Mouse (Mus musculus): ENCODE measurements around the gene Sytl1. TPM values are rescaled to one million over a fixed set of nuclear protein-coding genes. Genes with fewer than 3 reads are reported as not detected.

The Sytl1 gene
- polyA plus RNA-seq, 1 experiment from 2014 or later, result 4.0 TPM

DNA sequence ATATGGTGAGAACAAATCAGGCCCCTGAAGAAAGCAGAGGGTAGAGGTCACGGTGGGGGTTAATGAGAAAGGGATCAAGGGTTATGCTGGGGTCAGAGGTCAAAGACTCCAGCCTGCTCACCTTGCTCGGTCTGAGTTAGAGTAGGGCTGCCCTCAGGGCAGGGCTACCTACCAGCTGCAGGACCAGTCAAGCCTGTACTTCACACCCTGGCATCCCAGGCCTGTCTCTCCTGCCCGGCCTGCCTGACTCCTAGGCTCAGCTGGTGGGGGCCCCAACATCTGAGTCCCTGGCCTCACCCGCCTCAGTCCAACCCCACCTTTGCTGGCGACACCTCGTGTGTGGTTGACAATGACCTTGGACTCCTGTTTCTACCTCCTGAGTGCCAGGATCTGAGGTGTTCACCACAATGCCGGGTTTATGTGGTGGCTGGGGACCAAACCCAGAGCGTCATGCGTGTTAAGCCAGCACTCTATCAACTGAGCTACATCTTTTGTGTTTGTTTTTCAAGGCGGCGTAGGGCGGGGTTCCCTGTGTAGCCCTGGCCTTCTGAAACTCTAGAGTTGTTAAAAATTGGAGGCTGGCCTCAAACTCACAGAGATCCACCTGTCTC is 5.0 kb downstream of the Sytl1 start:
- no peaks in the 10 kb centered on the region for H3K36me3 ChIP-seq (ENCODE audit: control insufficient read depth, insufficient read depth, low read length)
- peaks cover 12% of the 10 kb centered on the region for H3K4me1 ChIP-seq (ENCODE audit: control insufficient read depth, insufficient read depth, low read length)
- no peak overlapping the region for H3K27ac ChIP-seq (ENCODE audit: low read length)
- H3K4me2 ChIP-seq (ENCODE audit: low read depth, low read length), result no peak overlapping the region
- ATAC-seq, result peak; percentile 65
- no peak overlapping the region for H3K9ac ChIP-seq (ENCODE audit: low read depth, low read length)
- no peak overlapping the region for H3K4me3 ChIP-seq (ENCODE audit: low read length)
- H3K9me3 ChIP-seq (ENCODE audit: control insufficient read depth, low read length), result no peaks in the 10 kb centered on the region
- H3K27me3 ChIP-seq (replicated peaks; ENCODE audit: control insufficient read depth, insufficient read depth, low read length), result peaks cover 9% of the 10 kb centered on the region; the same call in 1 of the 2 replicates
- 61% methylated on average over 12 of the region's 12 CpGs for WGBS

DNA sequence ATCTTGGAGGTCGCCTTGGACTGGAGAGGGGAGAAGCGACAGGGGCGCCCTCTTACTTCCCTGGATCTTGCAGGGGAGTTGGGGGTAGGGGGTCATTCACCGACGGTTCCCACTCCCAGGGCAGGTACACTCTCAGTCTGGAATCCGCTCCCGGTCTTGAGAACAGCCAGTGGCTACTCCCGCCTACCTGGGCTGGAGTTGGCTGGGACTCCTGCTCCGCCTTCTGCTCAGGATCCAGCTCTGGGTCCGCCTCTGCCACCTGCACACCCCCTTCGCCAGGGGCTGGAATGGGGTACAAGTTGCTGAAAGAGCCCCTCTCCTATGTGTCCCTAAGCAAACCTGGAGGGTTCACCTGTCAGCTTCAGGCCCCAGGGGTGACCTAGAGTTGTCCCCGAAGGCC is 5.7 kb downstream of the Sytl1 start:
- no peaks in the 10 kb centered on the region for H3K9me3 ChIP-seq (ENCODE audit: control insufficient read depth, low read length)
- no peaks in the 10 kb centered on the region for H3K36me3 ChIP-seq (ENCODE audit: control insufficient read depth, insufficient read depth, low read length)
- peaks cover 12% of the 10 kb centered on the region for H3K4me1 ChIP-seq (ENCODE audit: control insufficient read depth, insufficient read depth, low read length)
- H3K4me2 ChIP-seq (ENCODE audit: low read depth, low read length), result peak overlapping the region; percentile 47
- H3K9ac ChIP-seq (ENCODE audit: low read depth, low read length), result peak overlapping the region; percentile 38; the same call in 1 of the 2 replicates
- H3K27ac ChIP-seq (ENCODE audit: low read length), result no peak overlapping the region
- peaks cover 9% of the 10 kb centered on the region; the same call in 1 of the 2 replicates for H3K27me3 ChIP-seq (replicated peaks; ENCODE audit: control insufficient read depth, insufficient read depth, low read length)
- ATAC-seq, result peak; percentile 61
- WGBS, result 31% methylated on average over 11 of the region's 12 CpGs
- H3K4me3 ChIP-seq (ENCODE audit: low read length), result peak overlapping the region; percentile 20

DNA sequence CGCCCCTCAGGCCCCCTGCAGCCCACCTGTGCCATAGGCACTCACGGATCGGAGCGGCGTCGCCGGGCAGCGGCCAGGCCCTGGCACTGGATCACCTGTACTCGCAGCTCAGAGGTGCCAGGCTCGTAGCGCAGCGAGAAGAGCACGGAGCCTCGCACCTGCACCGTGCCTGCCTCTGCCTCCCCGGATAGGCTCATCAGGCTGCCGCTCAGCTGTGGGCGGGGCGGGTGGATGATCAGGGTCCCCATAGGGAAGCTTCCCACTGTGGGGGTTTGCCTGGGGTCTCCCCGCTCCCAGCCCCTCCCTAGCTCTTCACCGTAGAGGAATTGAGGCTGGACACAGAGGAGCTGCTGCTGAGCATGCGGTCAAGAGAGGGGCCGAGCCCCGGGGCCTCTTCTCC is 6.1 kb downstream of the Sytl1 start:
- no peaks in the 10 kb centered on the region for H3K9me3 ChIP-seq (ENCODE audit: control insufficient read depth, low read length)
- no peak overlapping the region for H3K27ac ChIP-seq (ENCODE audit: low read length)
- H3K36me3 ChIP-seq (ENCODE audit: control insufficient read depth, insufficient read depth, low read length), result no peaks in the 10 kb centered on the region
- peaks cover 11% of the 10 kb centered on the region; the same call in 1 of the 2 replicates for H3K27me3 ChIP-seq (replicated peaks; ENCODE audit: control insufficient read depth, insufficient read depth, low read length)
- peak; percentile 57 for ATAC-seq
- 18% methylated on average over 24 of the region's 24 CpGs for WGBS
- peak overlapping the region; percentile 47 for H3K4me2 ChIP-seq (ENCODE audit: low read depth, low read length)
- peaks cover 12% of the 10 kb centered on the region for H3K4me1 ChIP-seq (ENCODE audit: control insufficient read depth, insufficient read depth, low read length)
- H3K4me3 ChIP-seq (ENCODE audit: low read length), result peak overlapping the region; percentile 20
- H3K9ac ChIP-seq (ENCODE audit: low read depth, low read length), result peak overlapping the region; percentile 38; the same call in 1 of the 2 replicates

DNA sequence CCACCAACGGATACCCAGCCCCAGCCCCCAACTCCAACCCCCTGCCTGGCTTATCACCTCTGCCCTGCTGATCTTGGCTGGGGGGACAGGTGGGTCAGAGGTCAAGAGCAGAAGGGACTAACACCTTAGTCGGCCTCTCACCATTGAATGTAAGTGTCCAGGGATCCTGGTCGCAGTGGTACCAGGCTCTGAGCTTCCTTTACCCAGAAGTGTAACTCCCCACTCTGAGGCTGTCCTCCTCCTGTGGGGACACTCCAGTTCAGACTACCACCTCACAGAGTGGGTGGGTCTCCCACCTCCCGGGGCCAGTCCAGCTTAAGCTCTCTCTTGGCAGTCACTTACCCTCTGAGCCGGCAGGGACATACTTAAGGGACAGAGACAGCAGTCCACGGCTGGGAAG is 7.5 kb downstream of the Sytl1 start:
- Histone ChIP-seq H3K4me2 (ENCODE audit: low read depth, low read length) (no peak overlapping the region), H3K9ac (ENCODE audit: low read depth, low read length) (no peak overlapping the region), H3K36me3 (ENCODE audit: control insufficient read depth, insufficient read depth, low read length) (no peaks in the 10 kb centered on the region), H3K27me3 (replicated peaks; ENCODE audit: control insufficient read depth, insufficient read depth, low read length) (peaks cover 22% of the 10 kb centered on the region), H3K4me1 (ENCODE audit: control insufficient read depth, insufficient read depth, low read length) (peaks cover 25% of the 10 kb centered on the region), H3K9me3 (ENCODE audit: control insufficient read depth, low read length) (no peaks in the 10 kb centered on the region), H3K27ac (ENCODE audit: low read length) (no peak overlapping the region), H3K4me3 (ENCODE audit: low read length) (no peak overlapping the region)
- ATAC-seq, result no peak
- 65% methylated on average over 6 of the region's 6 CpGs for WGBS

DNA sequence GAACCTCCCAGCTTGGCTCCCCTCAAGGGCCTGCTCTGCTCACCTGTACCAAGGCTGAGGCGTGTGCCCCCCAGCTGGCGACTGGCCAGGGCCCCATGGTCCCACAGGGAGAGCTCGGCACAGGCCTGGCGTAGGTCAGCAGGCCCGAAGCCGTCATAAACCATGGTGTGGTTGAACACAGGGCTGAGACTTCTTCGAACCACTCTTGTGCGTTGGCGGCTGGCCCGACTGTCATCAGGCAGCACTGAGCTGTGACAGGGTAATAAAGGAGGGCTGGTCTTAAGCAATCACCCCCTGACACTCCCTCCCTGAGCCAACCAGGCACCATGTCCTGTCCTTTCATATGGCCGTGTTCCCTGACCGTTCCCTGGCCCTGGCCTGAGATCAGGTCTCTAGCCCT is 9.5 kb downstream of the Sytl1 start:
- no peak overlapping the region for H3K9ac ChIP-seq (ENCODE audit: low read depth, low read length)
- no peaks in the 10 kb centered on the region for H3K9me3 ChIP-seq (ENCODE audit: control insufficient read depth, low read length)
- no peak overlapping the region for H3K4me3 ChIP-seq (ENCODE audit: low read length)
- peak; percentile 11; the same call in 1 of the 2 replicates for ATAC-seq
- H3K4me2 ChIP-seq (ENCODE audit: low read depth, low read length), result no peak overlapping the region
- H3K4me1 ChIP-seq (ENCODE audit: control insufficient read depth, insufficient read depth, low read length), result peaks cover 27% of the 10 kb centered on the region
- WGBS, result 56% methylated on average over 12 of the region's 12 CpGs
- H3K27me3 ChIP-seq (replicated peaks; ENCODE audit: control insufficient read depth, insufficient read depth, low read length), result peaks cover 28% of the 10 kb centered on the region
- no peak overlapping the region for H3K27ac ChIP-seq (ENCODE audit: low read length)
- no peaks in the 10 kb centered on the region for H3K36me3 ChIP-seq (ENCODE audit: control insufficient read depth, insufficient read depth, low read length)

DNA sequence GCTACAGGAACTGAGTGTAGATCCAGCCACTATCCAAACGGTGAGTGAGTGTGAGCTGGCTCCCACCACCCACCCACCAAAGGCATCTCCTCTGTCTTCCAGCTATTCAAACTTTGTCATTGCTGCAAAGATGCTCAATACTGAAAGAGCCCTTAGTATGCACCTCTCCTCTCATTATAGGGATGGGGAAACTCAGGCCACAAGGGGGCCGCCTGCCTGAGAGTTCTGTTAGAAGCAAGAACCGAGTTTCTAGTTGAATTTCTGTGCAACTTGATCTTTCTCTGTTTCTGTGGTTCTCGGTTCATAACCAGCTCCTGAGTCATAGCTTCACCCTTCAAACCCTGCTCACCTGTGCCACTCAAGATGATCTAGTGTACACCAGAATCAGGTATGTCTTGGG is 10.8 kb downstream of the Sytl1 start:
- no peaks in the 10 kb centered on the region for H3K9me3 ChIP-seq (ENCODE audit: control insufficient read depth, low read length)
- ATAC-seq, result no peak
- no peak overlapping the region for H3K4me2 ChIP-seq (ENCODE audit: low read depth, low read length)
- 60% methylated on average over 4 of the region's 4 CpGs for WGBS
- H3K9ac ChIP-seq (ENCODE audit: low read depth, low read length), result no peak overlapping the region
- no peak overlapping the region for H3K4me3 ChIP-seq (ENCODE audit: low read length)
- H3K27me3 ChIP-seq (replicated peaks; ENCODE audit: control insufficient read depth, insufficient read depth, low read length), result peaks cover 28% of the 10 kb centered on the region
- H3K36me3 ChIP-seq (ENCODE audit: control insufficient read depth, insufficient read depth, low read length), result no peaks in the 10 kb centered on the region
- H3K27ac ChIP-seq (ENCODE audit: low read length), result no peak overlapping the region
- peaks cover 19% of the 10 kb centered on the region for H3K4me1 ChIP-seq (ENCODE audit: control insufficient read depth, insufficient read depth, low read length)

DNA sequence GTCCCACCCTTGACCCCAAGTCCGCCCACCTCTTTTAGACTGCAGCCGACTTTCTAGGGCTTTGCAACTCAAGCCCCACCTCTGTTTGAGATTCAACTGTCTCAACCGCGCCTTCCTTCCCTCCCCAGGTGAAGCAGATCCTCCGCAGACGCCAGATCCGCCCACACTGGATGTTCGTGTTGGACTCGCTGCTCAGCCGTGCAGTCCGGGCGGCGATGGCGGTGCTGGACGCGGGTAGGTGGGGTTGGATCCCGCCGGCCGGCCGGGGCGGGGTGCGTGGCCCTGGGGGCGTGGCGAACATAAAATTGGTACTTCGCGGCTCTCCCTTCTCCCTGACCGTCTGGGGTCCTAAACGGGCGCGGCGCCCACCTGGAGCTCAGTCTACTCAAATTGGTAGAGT is 11.7 kb downstream of the Sytl1 start:
- Histone ChIP-seq H3K27me3 (replicated peaks; ENCODE audit: control insufficient read depth, insufficient read depth, low read length) (peaks cover 25% of the 10 kb centered on the region), H3K27ac (ENCODE audit: low read length) (no peak overlapping the region), H3K4me2 (ENCODE audit: low read depth, low read length) (peak overlapping the region; percentile 77), H3K9ac (ENCODE audit: low read depth, low read length) (peak overlapping the region; percentile 58; the same call in 1 of the 2 replicates), H3K36me3 (ENCODE audit: control insufficient read depth, insufficient read depth, low read length) (no peaks in the 10 kb centered on the region), H3K9me3 (ENCODE audit: control insufficient read depth, low read length) (no peaks in the 10 kb centered on the region), H3K4me1 (ENCODE audit: control insufficient read depth, insufficient read depth, low read length) (peaks cover 19% of the 10 kb centered on the region), H3K4me3 (ENCODE audit: low read length) (peak overlapping the region; percentile 41)
- 4% methylated on average over 29 of the region's 31 CpGs for WGBS
- peak; percentile 38; the same call in 1 of the 2 replicates for ATAC-seq

DNA sequence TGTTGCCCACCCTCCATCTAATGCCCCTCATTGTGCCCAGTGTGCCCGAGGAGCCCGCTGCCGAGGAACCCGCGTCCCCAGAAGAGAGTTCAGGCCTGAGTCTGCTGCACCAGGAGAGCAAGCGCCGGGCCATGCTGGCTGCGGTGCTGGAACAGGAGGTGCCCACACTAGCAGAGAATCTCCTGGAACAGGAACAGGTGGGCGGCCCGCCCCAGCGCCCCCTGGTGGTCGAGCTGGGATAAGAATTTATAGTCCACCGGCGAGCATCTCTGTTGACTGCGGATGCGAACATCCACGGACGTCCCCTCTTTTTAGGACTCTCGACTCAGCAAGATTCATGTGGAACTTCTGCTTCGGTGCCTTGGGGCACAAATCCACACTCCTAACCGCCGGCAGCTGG is 12.3 kb downstream of the Sytl1 start:
- peak; percentile 48 for ATAC-seq
- Histone ChIP-seq H3K27me3 (replicated peaks; ENCODE audit: control insufficient read depth, insufficient read depth, low read length) (peaks cover 22% of the 10 kb centered on the region), H3K9ac (ENCODE audit: low read depth, low read length) (peak overlapping the region; percentile 58; the same call in 1 of the 2 replicates), H3K4me3 (ENCODE audit: low read length) (peak overlapping the region; percentile 41), H3K36me3 (ENCODE audit: control insufficient read depth, insufficient read depth, low read length) (no peaks in the 10 kb centered on the region), H3K27ac (ENCODE audit: low read length) (no peak overlapping the region), H3K9me3 (ENCODE audit: control insufficient read depth, low read length) (no peaks in the 10 kb centered on the region), H3K4me2 (ENCODE audit: low read depth, low read length) (peak overlapping the region; percentile 77), H3K4me1 (ENCODE audit: control insufficient read depth, insufficient read depth, low read length) (peaks cover 19% of the 10 kb centered on the region)
- 4% methylated on average over 22 of the region's 22 CpGs for WGBS

DNA sequence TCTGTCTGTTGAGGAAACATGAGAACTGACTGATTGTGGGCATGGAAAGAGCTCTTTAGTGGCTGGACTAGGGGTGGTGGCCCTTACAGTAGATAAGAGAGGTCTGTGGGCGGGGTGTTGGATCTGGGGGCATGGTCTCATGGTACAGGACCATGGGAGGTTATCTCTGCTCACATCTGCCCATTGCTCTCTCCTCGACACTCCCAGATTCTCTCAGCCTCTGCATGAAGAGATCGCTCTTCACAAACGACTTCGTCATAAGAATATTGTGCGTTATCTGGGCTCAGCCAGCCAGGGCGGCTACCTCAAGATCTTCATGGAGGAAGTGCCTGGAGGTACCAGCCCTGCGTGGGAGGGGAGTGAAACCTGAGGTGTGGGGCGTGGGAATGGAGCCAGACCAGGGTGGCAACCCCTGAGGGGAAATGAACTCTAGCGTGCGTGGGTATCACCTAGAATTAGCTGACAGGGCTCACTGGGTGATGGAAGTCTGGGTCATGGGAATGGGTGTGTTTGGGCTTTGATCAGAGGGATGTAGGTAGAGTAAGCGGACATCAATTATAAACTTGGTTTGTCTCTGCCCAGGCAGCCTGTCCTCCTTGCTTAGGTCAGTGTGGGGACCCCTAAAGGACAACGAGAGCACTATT is 15.0 kb downstream of the Sytl1 start:
- H3K36me3 ChIP-seq (ENCODE audit: control insufficient read depth, insufficient read depth, low read length), result no peaks in the 10 kb centered on the region
- H3K27me3 ChIP-seq (replicated peaks; ENCODE audit: control insufficient read depth, insufficient read depth, low read length), result peaks cover 22% of the 10 kb centered on the region
- H3K27ac ChIP-seq (ENCODE audit: low read length), result no peak overlapping the region
- no peaks in the 10 kb centered on the region for H3K9me3 ChIP-seq (ENCODE audit: control insufficient read depth, low read length)
- peak; percentile 54 for ATAC-seq
- WGBS, result 66% methylated on average over 13 of the region's 13 CpGs
- peaks cover 15% of the 10 kb centered on the region for H3K4me1 ChIP-seq (ENCODE audit: control insufficient read depth, insufficient read depth, low read length)
- no peak overlapping the region for H3K4me2 ChIP-seq (ENCODE audit: low read depth, low read length)
- H3K4me3 ChIP-seq (ENCODE audit: low read length), result no peak overlapping the region
- H3K9ac ChIP-seq (ENCODE audit: low read depth, low read length), result no peak overlapping the region

All from intestine, embryonic 16.5 days (tissue).